Mouse (Mus musculus): Measurements from ENCODE around the gene Sult3a1. TPM values are rescaled to one million over a fixed set of nuclear protein-coding genes. Genes with fewer than 3 reads are reported as not detected.
A peak's percentile ranks its signal among the peaks of the same experiment; 100 is the strongest.
"Not testable (repeated sequence)": the region's sequence is repeated elsewhere in the genome, so short reads cannot be mapped to it uniquely, and the experiment has no call there.

The Sult3a1 gene
- polyA plus RNA-seq (2016; fragmentation: Nextera tagmentation; extraction: Ambion mirVana), result not detected in 2 replicates

- Histone ChIP-seq H3K4me1 (replicated peaks) (no peaks in the 10 kb centered on the region), H3K36me3 (no peaks in the 10 kb centered on the region)
- no peak for DNase-seq (ENCODE audit: low spot score)
These were observed at the start of gene Sult3a1 for GRCm38 (mm10) chr10:33857421-33857820. Gene Sult3a1, plus strand, starts transcription at chr10:33857721.

GRCm38 (mm10) chr10:33811807-33812206 lies 45.7 kb upstream of the Sult3a1 start:
- H3K27me3 ChIP-seq (ENCODE audit: insufficient read depth, poor library complexity, severe bottlenecking), result no peaks in the 10 kb centered on the region
- 24% methylated on average over 1 of the region's 1 CpGs for WGBS
- no peak overlapping the region for H3K27ac ChIP-seq
- H3K4me3 ChIP-seq, result no peak overlapping the region
- no peaks in the 10 kb centered on the region for H3K4me1 ChIP-seq (replicated peaks)
- no peak for DNase-seq (ENCODE audit: low spot score)
- H3K36me3 ChIP-seq, result no peaks in the 10 kb centered on the region
- no peaks in the 10 kb centered on the region for H3K9me3 ChIP-seq

More at GRCm38 (mm10) chr10:33857421-33857820, at the start of gene Sult3a1:
- Histone ChIP-seq H3K9me3 (no peaks in the 10 kb centered on the region), H3K4me3 (no peak within 1 kb of the TSS), H3K27ac (no peak within 1 kb of the TSS), H3K27me3 (ENCODE audit: insufficient read depth, poor library complexity, severe bottlenecking) (no peaks in the 10 kb centered on the region)

- no peaks in the 10 kb centered on the region for H3K4me1 ChIP-seq (replicated peaks)
- H3K27me3 ChIP-seq (ENCODE audit: insufficient read depth, poor library complexity, severe bottlenecking), result no peaks in the 10 kb centered on the region
- no peak for DNase-seq (ENCODE audit: low spot score)
- H3K4me3 ChIP-seq, result no peak overlapping the region
- H3K36me3 ChIP-seq, result no peaks in the 10 kb centered on the region
- no peak overlapping the region for H3K27ac ChIP-seq
- no peaks in the 10 kb centered on the region for H3K9me3 ChIP-seq
These were observed 43.3 kb upstream of the Sult3a1 start for GRCm38 (mm10) chr10:33814266-33814665.

- no peak overlapping the region for H3K27ac ChIP-seq
- H3K27me3 ChIP-seq (ENCODE audit: insufficient read depth, poor library complexity, severe bottlenecking), result no peaks in the 10 kb centered on the region
- H3K9me3 ChIP-seq, result no peaks in the 10 kb centered on the region
- H3K36me3 ChIP-seq, result no peaks in the 10 kb centered on the region
- H3K4me1 ChIP-seq (replicated peaks), result no peaks in the 10 kb centered on the region
- no peak overlapping the region for H3K4me3 ChIP-seq
- 83% methylated on average over 1 of the region's 1 CpGs for WGBS
- no peak for DNase-seq (ENCODE audit: low spot score)
These were observed 40.6 kb upstream of the Sult3a1 start for GRCm38 (mm10) chr10:33816923-33817322.

GRCm38 (mm10) chr10:33820892-33821291 lies 36.6 kb upstream of the Sult3a1 start:
- Histone ChIP-seq H3K36me3 (no peaks in the 10 kb centered on the region), H3K27me3 (ENCODE audit: insufficient read depth, poor library complexity, severe bottlenecking) (no peaks in the 10 kb centered on the region), H3K9me3 (no peaks in the 10 kb centered on the region), H3K4me1 (replicated peaks) (no peaks in the 10 kb centered on the region), H3K4me3 (no peak overlapping the region), H3K27ac (no peak overlapping the region)
- no peak for DNase-seq (ENCODE audit: low spot score)
- WGBS, result 94% methylated on average over 3 of the region's 3 CpGs

- Histone ChIP-seq H3K9me3 (0 out of 2 replicates have a peak, but pooled peaks cover 1% of the 10 kb centered on the region), H3K4me1 (replicated peaks) (no peaks in the 10 kb centered on the region), H3K4me3 (no peak overlapping the region), H3K36me3 (no peaks in the 10 kb centered on the region), H3K27me3 (ENCODE audit: insufficient read depth, poor library complexity, severe bottlenecking) (no peaks in the 10 kb centered on the region), H3K27ac (no peak overlapping the region)
- no peak for DNase-seq (ENCODE audit: low spot score)
- WGBS, result 81% methylated on average over 2 of the region's 2 CpGs
These were observed 8.5 kb downstream of the Sult3a1 start for GRCm38 (mm10) chr10:33865994-33866393.

GRCm38 (mm10) chr10:33870441-33870840 lies 12.9 kb downstream of the Sult3a1 start:
- Histone ChIP-seq H3K4me3 (no peak overlapping the region), H3K4me1 (replicated peaks) (no peaks in the 10 kb centered on the region), H3K27ac (no peak overlapping the region), H3K9me3 (0 out of 2 replicates have a peak, but pooled peaks cover 2% of the 10 kb centered on the region), H3K36me3 (no peaks in the 10 kb centered on the region), H3K27me3 (ENCODE audit: insufficient read depth, poor library complexity, severe bottlenecking) (no peaks in the 10 kb centered on the region)
- DNase-seq (ENCODE audit: low spot score), result no peak
- 16% methylated on average over 1 of the region's 1 CpGs for WGBS

GRCm38 (mm10) chr10:33872672-33873398 lies 15.3 kb downstream of the Sult3a1 start:
- H3K4me1 ChIP-seq (replicated peaks), result no peaks in the 10 kb centered on the region
- DNase-seq (ENCODE audit: low spot score), result no peak
- H3K27ac ChIP-seq, result no peak overlapping the region
- no peaks in the 10 kb centered on the region for H3K36me3 ChIP-seq
- H3K27me3 ChIP-seq (ENCODE audit: insufficient read depth, poor library complexity, severe bottlenecking), result no peaks in the 10 kb centered on the region
- H3K9me3 ChIP-seq, result 0 out of 2 replicates have a peak, but pooled peaks cover 2% of the 10 kb centered on the region
- WGBS, result 83% methylated on average over 2 of the region's 2 CpGs
- H3K4me3 ChIP-seq, result no peak overlapping the region

GRCm38 (mm10) chr10:33882411-33882810 lies 24.9 kb downstream of the Sult3a1 start:
- not testable (repeated sequence) for H3K27ac ChIP-seq; DNase-seq (ENCODE audit: low spot score); H3K4me3 ChIP-seq; H3K36me3 ChIP-seq; H3K4me1 ChIP-seq (replicated peaks); H3K27me3 ChIP-seq (ENCODE audit: insufficient read depth, poor library complexity, severe bottlenecking)
- 77% methylated on average over 2 of the region's 2 CpGs for WGBS
- peaks cover 16% of the 10 kb centered on the region for H3K9me3 ChIP-seq

- not testable (repeated sequence) for H3K27ac ChIP-seq; H3K27me3 ChIP-seq (ENCODE audit: insufficient read depth, poor library complexity, severe bottlenecking)
- 91% methylated on average over 1 of the region's 1 CpGs for WGBS
These were observed 44.0 kb downstream of the Sult3a1 start for GRCm38 (mm10) chr10:33901520-33901919.

GRCm38 (mm10) chr10:33904530-33905481 lies 47.3 kb downstream of the Sult3a1 start, which contains the start of gene Rsph4a:
Gene Rsph4a, plus strand, starts transcription at chr10:33905111.
- DNase-seq (ENCODE audit: low spot score), result peak; percentile 57
- no peaks in the 10 kb centered on the region for H3K27me3 ChIP-seq (ENCODE audit: insufficient read depth, poor library complexity, severe bottlenecking)
- H3K9me3 ChIP-seq, result no peaks in the 10 kb centered on the region
- WGBS, result 6% methylated on average over 17 of the region's 17 CpGs
- peak within 1 kb of the TSS; percentile 54 for H3K4me3 ChIP-seq
- H3K4me1 ChIP-seq (replicated peaks), result peaks cover 9% of the 10 kb centered on the region; the same call in 1 of the 2 replicates
- H3K27ac ChIP-seq, result no peak within 1 kb of the TSS
- H3K36me3 ChIP-seq, result no peaks in the 10 kb centered on the region

More at GRCm38 (mm10) chr10:33901520-33901919, 44.0 kb downstream of the Sult3a1 start:
- not testable (repeated sequence) for H3K4me3 ChIP-seq; DNase-seq (ENCODE audit: low spot score); H3K9me3 ChIP-seq; H3K36me3 ChIP-seq; H3K4me1 ChIP-seq (replicated peaks)

GRCm38 (mm10) chr10:33905489-33905888 lies 48.0 kb downstream of the Sult3a1 start:
- 4% methylated on average over 6 of the region's 6 CpGs for WGBS
- Histone ChIP-seq H3K4me3 (peak overlapping the region; percentile 54), H3K27me3 (ENCODE audit: insufficient read depth, poor library complexity, severe bottlenecking) (no peaks in the 10 kb centered on the region), H3K4me1 (replicated peaks) (peaks cover 9% of the 10 kb centered on the region; the same call in 1 of the 2 replicates), H3K9me3 (no peaks in the 10 kb centered on the region), H3K27ac (no peak overlapping the region), H3K36me3 (no peaks in the 10 kb centered on the region)
- DNase-seq (ENCODE audit: low spot score), result peak; percentile 3
